Mouse (Mus musculus) ES-E14 (cell line): Measurements from ENCODE around the gene Pip5kl1. TPM values are rescaled to one million over a fixed set of nuclear protein-coding genes. Genes with fewer than 3 reads are reported as not detected.

Source experiments
- DNase-seq: peaks from one replicate; pipeline ENCODE4 v3.0.0-alpha.2; 2013; ENCODE audit warnings: low read depth, low spot score
- H3K27ac ChIP-seq: 2 replicates; pipeline ENCODE4 v1.5.1; 2012; ENCODE audit warnings: low read depth, mild to moderate bottlenecking, low read length, moderate library complexity, mixed read lengths; ENCODE audit not compliant: poor library complexity, insufficient read depth, severe bottlenecking
- H3K36me3 ChIP-seq: 2 replicates; pipeline ENCODE4 v1.6.1; 2012; ENCODE audit warnings: mild to moderate bottlenecking, low read length, moderate library complexity, mixed read lengths; ENCODE audit not compliant: control insufficient read depth, poor library complexity, insufficient read depth, severe bottlenecking
- H3K4me1 ChIP-seq, 2 experiments: fragments of 150-350 bp in 1 of 2; sonication (generic) in 1 of 2; 2 replicates each; pipeline ENCODE4 v1.6.1; 2012; ENCODE audit warnings: low read length in 2 of 2, mild to moderate bottlenecking in 1 of 2, mixed read lengths in 1 of 2; ENCODE audit not compliant: control insufficient read depth in 2 of 2, insufficient read depth in 2 of 2, poor library complexity in 1 of 2
- H3K4me3 ChIP-seq, 2 experiments: fragments of 150-350 bp in 1 of 2; sonication (generic) in 1 of 2; 2 replicates each; pipeline ENCODE4 v1.5.1; 2012; ENCODE audit warnings: low read length in 2 of 2, low read depth in 1 of 2, mild to moderate bottlenecking in 1 of 2, mixed read lengths in 1 of 2; ENCODE audit not compliant: insufficient read depth in 1 of 2, poor library complexity in 1 of 2, severe bottlenecking in 1 of 2
- H3K9ac ChIP-seq: 2 replicates; pipeline ENCODE4 v1.6.1; 2012; ENCODE audit warnings: low read depth, mild to moderate bottlenecking, low read length, mixed read lengths; ENCODE audit not compliant: poor library complexity, insufficient read depth, severe bottlenecking
- H3K9me3 ChIP-seq: fragments of 150-350 bp; sonication (generic); 2 replicates; pipeline ENCODE4 v1.6.1; 2012; ENCODE audit warnings: low read depth, mild to moderate bottlenecking, low read length; ENCODE audit not compliant: control insufficient read depth, insufficient read depth
- CHD2 ChIP-seq: IDR thresholded peaks from 2 replicates; pipeline ENCODE4 v1.6.1; 2014; ENCODE audit warnings: mild to moderate bottlenecking, low read depth, low read length, inconsistent platforms
- HCFC1 ChIP-seq: IDR thresholded peaks from 2 replicates; pipeline ENCODE4 v1.6.1; 2012; ENCODE audit warnings: low read length, inconsistent platforms, borderline replicate concordance; ENCODE audit not compliant: insufficient read depth
- MAFK ChIP-seq: IDR thresholded peaks from 2 replicates; pipeline ENCODE4 v1.6.1; 2014; ENCODE audit warnings: mild to moderate bottlenecking, low read depth, low read length, inconsistent platforms; ENCODE audit not compliant: insufficient read depth
- ZC3H11A ChIP-seq: IDR thresholded peaks from 2 replicates; pipeline ENCODE4 v1.6.1; 2012; ENCODE audit warnings: low read depth, mild to moderate bottlenecking, inconsistent platforms, low read length, borderline replicate concordance
- ZNF384 ChIP-seq: IDR thresholded peaks from 2 replicates; pipeline ENCODE4 v1.6.1; 2012; ENCODE audit warnings: low read depth, low read length, inconsistent platforms
- in situ Hi-C, 2 experiments: fragments of 600-800 bp; cut with MboI; formaldehyde crosslinking; loops; one replicate each; pipeline ENCODE4 v1.15.1; 2025; ENCODE audit warnings: low sequenced_read_pairs in 2 of 2, inconsistent platforms in 1 of 2; ENCODE audit not compliant: unreplicated experiment in 2 of 2
- total RNA-seq: library from RNA; depleted of rRNA; stranded (reverse); fragments of 300-350 nt; gene quantifications from 2 replicates; pipeline ENCODE4 v1.2.3, GENCODE M21; 2012

Pip5kl1 gene
- total RNA-seq, 1 experiment, result 3.5 TPM

DNA sequence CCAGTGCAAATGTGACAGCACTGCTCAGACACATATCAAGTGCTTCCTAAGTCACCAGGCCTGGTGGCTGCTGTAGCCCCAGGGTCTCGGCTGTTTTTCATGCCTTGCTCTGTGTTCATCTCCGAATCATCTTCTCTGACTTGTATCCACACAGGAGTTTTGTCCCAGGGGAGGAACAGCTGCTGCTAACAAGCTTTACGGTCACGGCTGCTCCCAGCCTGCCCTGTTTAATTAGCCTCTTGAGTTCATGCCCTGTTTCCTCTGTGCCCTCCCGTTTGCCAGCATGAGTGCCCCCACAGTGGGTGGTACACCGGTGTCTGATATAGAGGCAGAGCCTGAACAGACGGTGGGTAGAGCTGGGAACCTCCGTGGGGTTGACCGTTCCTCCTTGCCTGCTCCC is 43.5 kb downstream of the Pip5kl1 start:
- Histone ChIP-seq H3K4me3 (no peak overlapping the region), H3K27ac (no peak overlapping the region), H3K9me3 (no peaks in the 10 kb centered on the region), H3K9ac (no peak overlapping the region), H3K36me3 (peaks cover 28% of the 10 kb centered on the region; the same call in 1 of the 2 replicates), H3K4me1 (peaks cover 1 to 14% of the 10 kb centered on the region in 2 experiments; a peak in 2 of 4 replicates)
- DNase-seq, result no peak
- TF ChIP-seq HCFC1 (no peak), ZC3H11A (no peak), MAFK (no peak), ZNF384 (no peak), CHD2 (no peak)
- in situ Hi-C loops, result no loop called here

DNA sequence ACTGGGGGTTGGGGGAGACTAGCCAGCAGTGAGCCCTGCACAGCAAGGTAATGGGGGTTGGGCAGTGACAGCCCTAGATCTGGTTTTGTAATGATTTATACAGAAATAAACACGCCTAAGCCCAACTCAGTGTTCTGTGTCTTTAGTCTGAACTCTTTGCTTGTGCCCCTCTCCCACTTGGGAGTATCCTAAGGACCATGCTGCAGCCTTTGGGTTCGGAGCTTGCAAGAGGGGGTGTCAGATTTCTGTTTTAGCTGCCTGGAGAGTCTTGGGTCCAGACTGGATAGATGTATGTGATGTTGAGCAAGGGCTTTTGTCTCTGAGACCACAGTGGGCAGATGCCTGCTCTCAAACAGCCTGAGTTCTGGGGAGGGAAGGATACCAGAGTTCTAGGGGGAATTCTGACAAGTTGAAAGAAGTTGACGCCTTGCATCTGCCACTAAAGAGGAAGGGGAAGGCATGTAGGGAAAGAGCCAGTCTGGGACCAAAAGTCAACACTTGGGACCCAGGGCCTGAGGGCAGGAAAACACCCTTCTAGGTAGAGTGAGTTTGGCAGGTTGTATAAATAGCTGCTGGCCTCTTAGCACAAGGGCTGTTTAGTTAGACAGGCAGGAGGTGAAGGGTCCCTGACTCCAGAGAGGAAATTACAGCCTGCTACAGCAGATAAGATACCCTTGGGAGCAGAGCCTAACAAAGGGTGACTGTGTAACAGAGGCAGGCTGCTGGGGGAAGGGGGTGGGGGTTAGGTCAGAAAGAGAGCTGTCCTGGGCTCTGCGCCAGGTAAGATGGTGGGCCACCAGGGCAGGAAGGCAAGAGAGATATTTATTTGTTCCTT is 46.3 kb downstream of the Pip5kl1 start:
- in situ Hi-C loops, result no loop called here
- peaks cover 19% of the 10 kb centered on the region; the same call in 1 of the 2 replicates for H3K36me3 ChIP-seq
- H3K4me1 ChIP-seq, result peaks cover 0 to 25% of the 10 kb centered on the region in 2 experiments; a peak in 1 of 4 replicates
- no peak for DNase-seq
- H3K27ac ChIP-seq, result no peak overlapping the region
- H3K4me3 ChIP-seq, result no peak overlapping the region
- H3K9me3 ChIP-seq, result no peaks in the 10 kb centered on the region
- H3K9ac ChIP-seq, result 0 out of 2 replicates have a peak overlapping the region, but pooled peaks have one; percentile 3
- TF ChIP-seq CHD2 (no peak), MAFK (no peak), HCFC1 (no peak), ZNF384 (no peak), ZC3H11A (no peak)

DNA sequence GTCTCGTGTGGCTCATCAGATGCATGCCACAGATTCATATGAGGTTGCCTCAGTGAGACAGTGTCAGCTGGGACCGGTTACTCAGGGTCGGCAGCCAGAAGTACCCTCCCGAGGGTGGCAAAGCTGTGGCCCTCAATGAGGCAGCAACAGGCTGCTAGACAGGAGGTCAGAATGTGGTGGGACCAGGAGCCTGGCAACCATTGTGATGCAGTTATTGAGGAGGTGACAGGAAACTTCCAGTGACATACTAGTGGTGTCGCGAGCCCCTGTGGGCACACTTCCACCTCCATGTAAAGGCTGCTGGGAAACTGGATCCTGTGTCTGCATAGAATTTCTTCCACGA is 46.9 kb downstream of the Pip5kl1 start, which contains the start of gene Ak1:
Ak1 (plus strand) TSS at position 242 of the 343 bp plus-strand sequence.
- peaks cover 16% of the 10 kb centered on the region; the same call in 1 of the 2 replicates for H3K36me3 ChIP-seq
- no peak for TF ChIP-seq ZNF384
- no peak for TF ChIP-seq MAFK
- TF ChIP-seq ZC3H11A, result no peak
- TF ChIP-seq CHD2, result no peak
- no peak for TF ChIP-seq HCFC1
- 0 out of 2 replicates have a peak within 1 kb of the TSS, but pooled peaks have one; percentile 3 for H3K9ac ChIP-seq
- H3K9me3 ChIP-seq, result no peaks in the 10 kb centered on the region
- H3K27ac ChIP-seq, result no peak within 1 kb of the TSS
- no peak for DNase-seq
- in situ Hi-C loops, result no loop called here
- H3K4me1 ChIP-seq, result peaks cover 1 to 31% of the 10 kb centered on the region in 2 experiments; a peak in 2 of 4 replicates
- no peak within 1 kb of the TSS for H3K4me3 ChIP-seq

DNA sequence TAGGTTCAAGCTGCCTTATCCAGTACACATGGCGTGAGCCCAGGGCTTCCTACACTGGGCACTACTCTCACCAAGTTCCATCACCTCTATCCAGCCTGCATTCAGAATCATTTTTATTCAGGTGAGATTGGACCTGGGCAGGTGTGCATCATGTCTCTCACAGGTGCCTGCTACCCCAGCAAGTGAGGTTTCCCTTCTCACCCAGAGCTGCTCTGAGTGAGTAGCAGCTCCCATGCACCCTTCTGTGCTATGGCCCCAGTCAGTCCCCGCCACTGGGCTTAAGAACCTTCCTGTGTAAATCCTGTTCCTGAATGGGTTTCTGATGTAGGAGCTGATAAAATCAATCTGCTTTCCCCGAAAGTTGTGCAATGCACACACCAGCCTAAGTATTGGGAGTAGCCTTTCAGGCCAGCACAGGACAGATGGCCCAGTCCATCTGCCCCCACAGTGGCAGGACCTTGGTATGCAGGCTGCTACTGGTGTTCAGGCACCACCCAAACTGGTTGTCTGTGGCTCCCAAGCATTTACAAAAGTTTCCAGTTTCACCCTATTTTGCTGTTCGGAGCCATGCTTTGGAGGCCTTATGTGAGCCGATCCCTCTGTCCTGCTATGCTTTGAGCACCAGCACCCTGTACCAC is 49.6 kb downstream of the Pip5kl1 start:
- in situ Hi-C loops, result no loop called here
- H3K4me3 ChIP-seq, result no peak overlapping the region

More for the DNA sequence above, 49.6 kb downstream of the Pip5kl1 start:
- H3K9ac ChIP-seq, result no peak overlapping the region
- DNase-seq, result no peak
- H3K27ac ChIP-seq, result no peak overlapping the region
- TF ChIP-seq CHD2, result no peak
- no peak for TF ChIP-seq ZNF384
- H3K9me3 ChIP-seq, result no peaks in the 10 kb centered on the region
- H3K4me1 ChIP-seq, result peaks cover 1 to 46% of the 10 kb centered on the region in 2 experiments
- H3K36me3 ChIP-seq, result peaks cover 2% of the 10 kb centered on the region; the same call in 1 of the 2 replicates
